Mouse (Mus musculus): ENCODE data around the gene Rassf8.

The Rassf8 gene

DNA sequence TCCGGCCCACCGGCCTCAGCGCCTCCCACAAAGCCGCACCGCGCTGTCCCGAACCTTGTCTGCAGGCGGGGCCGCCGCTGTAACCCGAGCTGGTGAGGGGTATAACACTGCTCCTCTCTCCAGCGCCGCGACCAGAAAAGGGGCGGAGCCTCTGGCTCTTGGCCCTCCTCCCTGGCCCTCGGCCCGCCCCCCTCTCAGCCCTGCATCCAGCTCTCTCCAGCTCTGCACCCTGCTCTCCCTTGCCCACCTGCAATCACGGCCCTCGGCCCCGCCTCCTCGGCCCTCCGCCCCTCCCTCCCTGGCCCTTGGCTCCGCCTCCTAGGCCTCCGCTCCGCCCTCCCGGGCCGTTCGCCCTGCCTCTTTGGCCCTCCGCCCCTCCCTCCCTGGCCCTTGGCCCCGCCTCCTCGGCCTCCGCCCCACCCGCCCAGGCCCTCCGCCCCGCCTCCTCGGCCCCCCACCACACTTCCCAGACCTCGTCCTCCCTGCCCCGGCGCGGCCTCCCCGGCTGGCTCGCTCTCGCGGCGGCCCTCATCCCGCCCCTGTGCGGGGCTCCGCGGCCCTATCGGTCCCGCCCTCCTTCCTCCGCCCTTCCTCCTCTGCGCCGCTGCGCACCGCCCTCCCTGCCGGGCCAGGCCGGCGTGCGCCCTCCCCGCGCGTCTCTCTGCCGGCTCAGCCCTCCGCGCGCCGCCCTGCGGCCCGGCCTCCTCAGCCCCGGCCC lies at the start of gene Rassf8:
Gene Rassf8, plus strand, starts transcription at position 617 of the 718 bp plus-strand sequence.
- peak; percentile 78 for DNase-seq (ENCODE audit: low read depth)

DNA sequence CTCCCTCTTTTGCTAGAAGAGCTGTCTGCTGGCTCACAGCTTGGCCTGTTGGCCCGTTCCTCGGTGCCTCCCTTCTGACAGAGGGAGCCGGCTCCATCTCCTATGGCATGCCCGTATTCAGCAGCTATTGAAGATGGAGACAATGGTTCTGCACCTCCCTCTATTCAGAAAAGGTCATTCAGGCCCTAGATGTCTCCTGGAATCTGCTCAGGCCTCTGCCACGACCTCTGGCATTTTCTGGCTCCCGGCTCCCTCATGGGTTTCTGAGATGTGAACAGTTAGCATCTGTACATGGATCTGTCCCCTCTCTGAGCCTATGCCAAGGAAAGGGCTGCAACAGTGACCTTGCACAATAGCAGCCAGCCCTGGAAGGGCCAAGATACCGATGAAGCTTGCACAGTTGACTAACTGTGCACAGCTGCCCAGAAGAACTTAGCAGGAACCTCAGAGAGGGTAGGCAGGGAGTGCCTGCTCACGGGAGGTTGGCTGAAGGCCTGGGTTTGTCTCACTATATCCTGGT lies 45.5 kb upstream of the Rassf8 start:
- no peak for DNase-seq (ENCODE audit: low read depth)

DNA sequence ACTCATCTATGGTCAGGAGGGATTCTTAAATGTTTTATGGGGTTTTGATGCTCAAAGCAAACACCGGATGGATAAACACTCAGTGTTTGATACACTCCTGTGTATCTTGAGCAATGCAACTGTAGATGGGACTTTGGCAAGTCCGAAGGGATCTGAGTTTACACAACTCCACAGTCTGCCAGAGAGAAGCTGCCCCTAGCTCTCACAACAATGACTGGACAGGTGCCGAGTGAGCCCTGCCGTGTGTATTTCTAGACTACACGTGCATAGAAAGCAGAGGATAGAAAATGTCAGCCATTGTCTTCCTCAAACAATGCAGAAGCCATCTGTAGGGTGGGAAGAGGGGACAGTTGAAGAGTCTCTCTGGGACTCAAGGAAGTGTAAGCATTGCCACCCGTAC lies 42.9 kb upstream of the Rassf8 start:
- no peak for DNase-seq (ENCODE audit: low read depth)

DNA sequence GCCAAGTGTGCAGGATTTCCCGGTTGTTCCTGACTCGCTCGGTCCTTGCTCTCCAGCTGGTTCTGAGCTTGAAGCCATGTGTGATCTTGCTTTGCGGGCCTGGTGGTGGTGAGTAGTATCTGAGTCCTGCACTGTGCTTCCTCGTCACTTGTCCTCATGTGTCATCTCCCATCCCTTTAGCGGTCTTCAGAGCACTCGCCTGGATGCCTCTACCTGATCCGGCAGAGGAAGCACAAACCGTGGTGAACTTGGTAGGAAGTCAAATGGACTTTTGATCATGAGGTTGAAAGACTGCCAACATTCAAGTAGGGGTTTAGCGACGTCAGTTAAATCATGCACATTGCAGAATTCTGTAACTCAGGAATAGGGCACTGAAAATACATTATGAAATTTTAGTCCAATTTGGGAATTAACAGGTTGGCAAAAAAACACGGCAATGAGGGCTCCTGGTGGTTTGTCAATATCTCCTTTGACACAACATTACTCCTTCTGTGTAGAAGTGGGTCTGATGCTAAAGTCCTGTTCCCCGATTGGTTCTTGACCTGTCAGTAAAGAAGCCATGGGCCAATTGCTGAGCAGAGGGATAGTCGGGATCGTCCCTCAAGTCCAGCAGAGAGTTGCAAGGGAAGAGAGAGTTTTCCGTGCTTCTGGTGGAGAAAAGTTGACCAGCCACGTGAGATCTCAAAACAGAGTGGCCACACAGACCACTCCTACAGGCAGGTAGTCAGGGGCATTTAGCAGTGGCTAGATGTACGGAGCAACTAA lies 36.4 kb upstream of the Rassf8 start:
- DNase-seq (ENCODE audit: low read depth): no peak

DNA sequence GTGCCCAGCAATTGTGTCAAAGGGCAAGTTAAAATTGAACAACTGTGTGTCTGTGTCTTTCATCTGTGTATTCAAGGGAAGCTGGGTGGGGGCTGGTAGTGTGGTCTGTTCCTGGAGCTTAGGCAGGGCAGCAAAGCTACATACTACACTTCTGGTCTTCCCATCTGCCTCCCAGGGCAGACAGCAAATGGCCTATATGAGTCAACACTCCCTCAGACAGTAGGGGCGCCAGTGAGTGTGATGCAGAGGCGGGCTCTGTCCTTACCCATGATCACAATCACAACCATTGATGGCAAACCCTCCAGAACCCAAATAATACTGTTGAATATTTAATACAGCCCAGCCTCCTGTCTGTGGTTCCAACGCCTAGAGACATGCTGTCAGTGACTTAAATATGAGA lies 35.8 kb upstream of the Rassf8 start:
- no peak for DNase-seq (ENCODE audit: low read depth)

DNA sequence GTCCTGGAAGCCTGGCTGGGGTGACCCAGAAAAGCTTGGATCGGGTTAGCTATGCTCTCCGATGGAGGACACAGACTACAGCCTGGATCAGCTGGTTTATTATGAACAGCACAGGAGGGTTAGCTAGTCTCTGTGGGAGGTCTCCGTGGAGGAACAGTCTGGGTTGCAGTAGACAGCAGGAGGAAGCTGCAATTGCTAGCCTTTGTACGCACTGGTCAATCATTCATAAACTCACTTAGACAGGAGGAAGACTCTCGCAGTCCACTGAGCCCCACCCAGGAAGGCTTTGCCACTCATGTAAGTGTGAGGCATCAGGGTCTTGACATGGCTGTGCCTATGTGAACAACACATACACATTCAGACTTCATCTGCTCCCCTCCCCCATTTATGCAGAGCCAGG lies 35.2 kb upstream of the Rassf8 start:
- no peak for DNase-seq (ENCODE audit: low read depth)

DNA sequence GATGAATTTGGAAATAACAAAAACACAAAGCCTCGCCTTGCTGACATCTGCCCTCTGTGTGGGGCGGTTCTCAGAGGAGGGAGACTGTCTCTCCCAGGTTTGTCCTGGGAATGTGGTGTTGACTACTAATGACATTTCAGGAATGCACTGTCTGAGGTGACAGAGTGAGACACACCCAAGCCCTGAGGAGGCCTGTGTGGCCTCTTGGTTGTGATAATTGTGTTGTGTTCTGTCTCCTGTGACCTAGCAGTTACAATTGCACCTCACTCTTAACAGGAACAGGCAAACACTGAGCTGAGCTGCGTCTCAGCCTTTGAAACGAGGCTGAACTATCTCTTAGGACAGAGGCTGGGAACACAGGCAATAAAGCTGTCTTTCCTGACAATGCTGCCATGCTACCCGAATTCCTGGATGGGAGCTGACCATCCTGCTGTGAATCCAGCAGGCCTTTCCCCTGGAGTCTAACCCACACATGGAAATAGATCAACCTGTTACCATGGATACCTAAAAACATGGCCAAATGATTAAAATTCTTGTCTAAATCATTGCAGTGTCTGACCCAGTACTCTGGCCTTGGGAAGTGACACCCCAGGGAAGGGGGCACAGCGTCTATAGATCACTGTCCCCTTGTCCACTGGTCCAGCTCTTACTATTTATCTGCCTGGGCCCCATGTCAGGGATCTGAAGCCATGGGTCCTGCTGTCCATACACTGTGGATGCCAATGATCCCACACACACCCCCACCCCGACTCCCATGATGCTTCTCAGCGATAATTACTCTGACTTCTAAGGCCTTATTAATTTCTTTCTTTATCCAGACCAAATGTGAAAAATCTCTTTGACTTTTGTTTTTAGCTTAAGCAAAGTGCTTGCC lies 33.1 kb upstream of the Rassf8 start:
- no peak for DNase-seq (ENCODE audit: low read depth)

DNA sequence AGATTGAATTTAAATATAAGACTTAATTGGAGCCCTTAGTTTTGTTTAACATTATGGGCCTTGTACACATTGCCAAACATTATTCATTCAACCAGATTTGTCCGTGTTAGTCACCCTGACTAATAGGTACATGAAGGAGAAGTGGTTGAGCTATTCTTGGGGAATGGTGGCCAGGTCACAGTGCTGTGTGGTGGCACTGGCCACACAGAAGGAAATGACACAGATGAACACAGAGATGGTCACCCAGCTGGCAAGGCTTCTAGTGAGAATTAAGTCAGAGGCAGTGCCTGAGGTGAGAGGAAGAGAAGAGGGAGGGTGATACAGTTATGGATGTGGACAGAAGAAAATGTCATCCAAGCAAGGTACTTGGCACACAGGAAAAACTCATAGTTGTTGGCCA lies 32.4 kb upstream of the Rassf8 start:
- no peak for DNase-seq (ENCODE audit: low read depth)

DNA sequence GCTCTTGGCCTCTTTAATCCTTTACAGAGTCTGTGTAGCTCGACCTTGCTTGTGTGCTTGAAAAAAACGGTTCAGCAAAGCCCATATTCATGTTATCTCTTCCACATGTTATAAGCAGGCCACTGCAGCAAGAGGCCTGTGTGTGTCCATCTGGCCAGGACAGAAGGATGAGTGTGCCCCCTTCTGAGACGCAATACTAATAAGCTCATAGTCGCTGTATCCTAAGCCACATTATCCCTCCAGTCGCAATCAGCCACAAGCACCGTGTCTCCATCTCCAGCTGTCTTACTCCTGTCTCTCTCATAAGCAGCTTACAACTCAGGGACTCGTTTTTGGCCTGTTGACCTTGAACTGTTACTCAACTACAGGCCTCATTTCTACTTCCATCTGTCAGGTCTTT lies 24.0 kb upstream of the Rassf8 start:
- DNase-seq (ENCODE audit: low read depth): no peak

DNA sequence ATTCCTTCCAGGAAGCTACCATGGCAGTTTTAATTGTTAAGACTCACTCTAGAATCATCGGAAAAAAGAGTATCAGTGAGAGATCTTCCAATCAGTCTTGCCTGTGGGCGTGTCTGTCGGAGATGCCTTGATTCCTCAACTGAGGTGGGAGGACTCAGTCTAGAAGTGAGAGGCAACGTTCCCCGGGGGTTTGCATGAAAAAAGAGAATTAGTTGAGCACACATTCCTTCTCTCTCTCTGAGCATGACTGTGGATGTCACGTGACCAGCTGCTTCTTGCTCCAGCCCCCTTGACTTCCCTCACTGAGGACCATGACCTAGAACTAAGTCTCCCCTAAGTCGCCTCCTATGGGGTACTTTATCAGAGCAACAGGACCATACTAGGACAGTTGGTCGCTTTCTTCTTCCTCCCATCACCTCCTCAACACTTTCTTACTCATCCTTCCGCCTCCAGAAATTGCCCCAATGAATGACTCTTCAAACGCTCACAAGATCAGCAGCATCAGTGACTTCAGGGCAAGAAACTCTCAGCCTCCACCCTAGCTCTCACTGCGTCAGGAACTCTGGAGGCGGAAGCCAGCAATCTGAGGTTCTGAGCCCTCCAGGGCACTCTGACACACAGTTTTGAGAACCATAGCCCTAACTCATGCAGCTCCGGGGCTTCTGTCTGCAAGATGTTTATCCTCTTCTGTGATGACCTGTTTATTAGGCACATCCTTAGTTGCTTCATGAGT lies 23.3 kb upstream of the Rassf8 start:
- no peak for DNase-seq (ENCODE audit: low read depth)

DNA sequence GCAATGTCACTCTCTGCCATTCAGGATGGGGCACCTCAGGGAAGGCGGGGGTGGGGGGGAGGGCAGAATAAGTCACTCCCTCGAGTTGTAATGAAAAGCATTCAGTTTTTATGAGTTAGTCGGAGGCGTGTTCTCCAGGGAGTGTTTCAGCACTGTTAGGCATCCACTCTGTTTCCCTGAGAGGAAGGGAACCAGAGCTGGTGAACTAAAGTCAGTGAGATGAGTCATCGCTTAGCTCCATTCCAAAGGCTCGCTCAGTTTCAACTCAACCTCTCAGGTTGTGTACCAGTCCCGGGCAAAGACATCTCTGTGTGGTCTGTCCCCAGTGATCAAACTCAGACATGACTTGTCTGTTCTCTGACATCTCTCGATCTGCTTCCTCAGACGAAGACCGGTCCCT lies 20.7 kb upstream of the Rassf8 start:
- DNase-seq (ENCODE audit: low read depth): no peak

DNA sequence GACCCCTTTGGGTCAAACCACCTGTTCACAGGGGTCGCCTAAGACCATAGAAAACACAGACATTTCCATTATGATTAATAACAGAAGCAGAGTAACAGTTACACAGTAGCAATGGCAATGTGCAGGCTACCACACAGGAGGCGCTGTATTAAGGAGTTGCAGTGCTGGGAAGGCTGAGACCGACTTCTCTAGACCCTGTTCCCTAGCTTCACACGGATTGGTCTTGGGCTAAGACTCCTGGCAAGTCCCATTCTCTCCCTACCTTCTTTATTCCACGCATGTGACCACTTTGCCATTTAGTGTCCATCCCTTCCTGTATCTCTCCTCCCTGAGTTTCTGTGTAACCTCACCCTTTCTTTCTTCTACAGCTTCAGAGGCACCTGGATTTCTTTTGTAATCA lies 19.6 kb upstream of the Rassf8 start:
- no peak for DNase-seq (ENCODE audit: low read depth)

DNA sequence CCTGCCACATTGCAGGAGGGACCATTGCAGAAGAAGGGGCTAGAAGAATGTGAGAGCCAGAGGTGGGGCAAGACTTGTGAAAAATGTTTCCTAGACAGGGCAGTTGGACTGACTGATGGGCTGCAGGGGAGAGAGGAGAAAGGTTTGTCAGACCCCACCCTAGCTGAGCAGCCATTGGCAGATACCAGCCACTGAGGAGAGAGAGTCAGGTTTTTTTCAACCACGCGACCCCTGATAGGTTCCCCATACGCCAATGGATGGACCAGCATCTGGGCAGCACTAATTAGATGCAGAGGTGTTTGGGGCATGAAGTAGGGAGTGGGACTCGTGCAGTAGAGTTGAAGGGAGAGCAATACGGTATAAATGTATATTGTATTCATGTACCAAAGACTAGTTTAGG lies 13.7 kb upstream of the Rassf8 start:
- DNase-seq (ENCODE audit: low read depth): no peak

DNA sequence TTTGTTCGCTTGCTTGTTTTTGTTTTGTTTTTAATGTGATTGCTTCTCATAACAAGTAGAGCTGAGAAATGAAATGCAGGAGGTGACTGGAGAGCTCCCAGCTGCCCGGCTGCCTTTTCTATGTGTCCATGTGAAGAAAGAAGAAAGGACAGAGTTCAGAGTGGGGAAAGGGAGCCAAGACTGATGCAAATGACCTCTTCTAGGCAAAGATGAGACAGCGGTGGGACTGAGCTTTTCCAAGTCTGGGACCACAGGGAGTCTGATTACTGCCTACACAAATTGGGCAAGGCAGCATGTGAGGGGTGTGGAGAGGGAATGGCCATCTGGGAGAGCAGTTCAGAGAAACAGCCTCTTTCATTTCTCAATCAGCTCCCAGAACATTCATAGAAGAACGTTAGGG lies 13.3 kb upstream of the Rassf8 start:
- no peak for DNase-seq (ENCODE audit: low read depth)

DNA sequence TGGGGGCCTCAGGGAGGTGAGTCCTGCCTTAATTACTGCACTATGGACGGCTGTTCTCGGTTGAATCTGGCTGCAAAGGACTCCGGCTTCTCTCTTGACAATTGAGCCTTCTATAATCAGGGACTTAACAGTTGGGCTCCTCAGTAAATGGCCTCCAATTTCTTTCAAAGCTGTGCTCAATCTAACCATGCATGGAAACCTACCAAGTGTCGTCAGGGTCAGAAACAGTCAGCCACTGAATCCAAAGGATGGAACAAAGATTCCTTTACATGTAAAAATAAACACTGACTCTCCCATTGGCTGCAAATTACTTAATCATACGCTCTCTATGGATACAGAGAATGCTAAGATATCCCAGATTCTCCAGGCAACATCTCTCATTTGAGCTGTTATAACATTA lies 12.6 kb upstream of the Rassf8 start:
- no peak for DNase-seq (ENCODE audit: low read depth)

DNA sequence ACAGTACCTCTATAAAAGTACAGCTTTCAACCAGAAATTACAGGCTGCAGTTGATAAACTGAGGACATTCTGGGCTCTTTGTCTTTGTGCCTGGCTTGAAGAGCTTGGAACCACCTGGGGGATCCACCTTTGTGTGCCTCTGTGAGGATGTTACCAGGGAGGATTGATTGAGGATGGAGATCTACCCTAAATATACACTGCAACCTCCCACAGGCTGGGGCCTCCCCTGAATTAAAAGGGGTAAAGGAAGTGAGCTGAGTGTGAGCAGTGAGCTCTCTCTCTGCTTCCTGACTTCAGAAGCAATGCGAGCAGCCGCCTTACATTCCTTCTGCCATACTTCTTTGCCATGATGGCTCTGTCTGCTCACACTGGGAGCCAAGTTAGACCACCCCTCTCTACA lies 10.4 kb upstream of the Rassf8 start:
- no peak for DNase-seq (ENCODE audit: low read depth)

DNA sequence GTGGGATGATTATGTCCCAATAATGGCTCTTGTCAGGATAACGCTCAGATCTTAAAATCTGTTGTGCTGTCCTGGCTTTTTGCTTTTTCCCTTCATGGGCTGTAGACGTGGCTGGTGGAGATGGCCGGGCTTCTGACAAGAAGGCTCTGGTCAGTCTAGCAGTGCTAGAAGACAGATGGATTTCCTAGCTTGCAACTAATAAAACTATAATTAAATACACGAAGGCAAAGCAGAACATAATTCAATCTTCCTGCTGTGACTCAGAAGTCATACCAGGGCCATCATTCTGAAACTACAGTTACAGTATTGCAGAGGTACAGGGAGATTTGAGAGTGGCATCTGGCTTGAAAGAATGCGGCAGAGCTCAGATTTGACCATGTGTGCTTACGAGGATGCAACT lies 7.3 kb upstream of the Rassf8 start:
- no peak for DNase-seq (ENCODE audit: low read depth)

DNA sequence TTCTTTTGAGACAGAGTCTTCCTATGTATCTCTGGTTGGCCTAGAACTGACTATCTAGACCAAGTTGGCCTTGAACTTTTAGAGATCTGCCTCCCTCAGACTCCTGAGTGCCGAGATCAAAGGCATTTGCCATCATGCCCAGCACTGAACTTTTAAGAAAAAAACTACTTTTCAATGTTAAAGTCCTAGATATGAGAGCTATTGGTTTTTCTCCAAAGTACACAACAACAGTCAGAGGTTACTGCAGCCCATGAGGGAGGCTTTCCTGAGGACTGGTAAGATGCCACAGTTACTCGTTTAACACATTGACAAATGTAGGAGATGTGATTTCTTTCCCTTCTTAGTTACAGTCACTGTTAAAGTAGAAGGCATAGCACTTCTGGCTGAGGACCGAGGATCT lies 6.5 kb upstream of the Rassf8 start:
- DNase-seq (ENCODE audit: low read depth): no peak

DNA sequence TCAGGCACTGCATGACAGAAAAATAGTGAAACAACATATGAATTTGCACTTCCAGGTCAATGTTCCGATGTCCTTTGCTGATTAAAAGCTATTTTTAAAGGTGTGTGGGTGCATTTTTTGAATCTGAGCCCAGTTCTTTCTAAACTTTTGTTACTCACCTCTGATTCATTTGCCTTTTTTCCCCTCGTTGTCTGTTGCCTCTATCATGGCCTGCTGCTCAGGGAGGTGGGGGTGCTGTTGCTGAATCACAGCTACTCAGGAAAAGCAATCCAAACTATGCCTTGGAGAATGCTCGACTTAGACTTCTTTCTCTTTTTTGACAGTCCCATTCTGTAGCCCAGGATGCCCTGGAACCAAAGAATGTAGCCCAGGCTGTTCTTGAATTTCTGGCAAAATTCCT lies 1.3 kb upstream of the Rassf8 start:
- no peak for DNase-seq (ENCODE audit: low read depth)

DNA sequence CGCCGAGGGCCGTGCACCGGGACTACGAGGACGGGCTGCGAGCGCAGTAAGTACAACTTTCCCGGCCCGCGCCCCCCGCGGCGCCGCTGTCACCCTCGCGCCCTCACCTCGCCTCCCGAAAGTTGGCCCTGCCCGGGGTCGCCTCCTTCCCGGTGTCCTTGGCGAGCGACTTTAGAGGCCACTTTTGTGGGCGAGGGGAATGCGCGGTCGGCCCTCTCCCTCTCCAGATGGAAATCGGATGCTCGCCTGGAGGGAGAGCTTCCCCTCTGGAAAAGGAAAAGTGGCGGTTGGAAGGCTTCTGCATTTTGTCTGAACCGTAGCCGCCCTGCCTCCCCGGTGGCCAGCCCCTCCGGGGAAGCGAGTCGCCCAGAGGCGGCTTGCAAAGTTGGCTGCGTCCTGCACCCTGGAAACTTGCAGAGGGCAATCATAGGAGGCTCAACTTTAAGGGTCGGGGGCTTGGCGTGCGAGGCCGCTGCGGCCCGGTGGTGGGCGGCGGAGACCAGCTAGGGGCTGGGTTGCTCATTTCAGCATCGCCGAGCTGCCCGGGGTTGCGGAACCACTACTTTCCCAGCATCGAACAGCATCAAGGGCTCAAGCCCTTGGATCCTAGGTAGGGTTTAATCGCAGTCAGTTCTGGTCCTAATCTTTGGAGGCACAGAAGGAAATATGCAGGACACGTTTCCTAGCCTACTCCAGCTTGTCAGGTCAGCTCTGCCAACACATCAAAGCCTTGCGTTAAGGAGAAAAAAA lies 548 bp downstream of the Rassf8 start:
- peak; percentile 48 for DNase-seq (ENCODE audit: low read depth)
